Mouse (Mus musculus) T-helper 2 cell (primary cell): ENCODE measurements around the gene Pth1r.

Experiments
- in situ Hi-C: fragments of 300-600 bp; cut with MboI, MseI; formaldehyde crosslinking; loops from one replicate; pipeline ENCODE4 v1.15.1; 2025; ENCODE audit warnings: high pct_unique_total_duplicates

The Pth1r gene

GRCm38 (mm10) chr9:110750404-110751187 lies 3.7 kb upstream of the Pth1r start:
- in situ Hi-C loops: no loop called here

- in situ Hi-C loops: no loop called here
Measured at GRCm38 (mm10) chr9:110748451-110748850, 1.5 kb upstream of the Pth1r start.

- in situ Hi-C loops: no loop called here
Measured at GRCm38 (mm10) chr9:110746238-110746637, 707 bp downstream of the Pth1r start.

- in situ Hi-C loops: no loop called here
Measured at GRCm38 (mm10) chr9:110745752-110746151, 1.2 kb downstream of the Pth1r start.

GRCm38 (mm10) chr9:110743456-110744323 lies 3.3 kb downstream of the Pth1r start:
- in situ Hi-C loops: no loop called here

- in situ Hi-C loops: no loop called here
Measured at GRCm38 (mm10) chr9:110742951-110743455, 3.9 kb downstream of the Pth1r start.

- in situ Hi-C loops: no loop called here
Measured at GRCm38 (mm10) chr9:110742295-110742950, 4.5 kb downstream of the Pth1r start.

GRCm38 (mm10) chr9:110741711-110742294 lies 5.1 kb downstream of the Pth1r start, which contains the start of gene Myl3:
Gene Myl3, plus strand, starts transcription at chr9:110741861.
- in situ Hi-C loops: no loop called here

GRCm38 (mm10) chr9:110739961-110740360 lies 7.0 kb downstream of the Pth1r start:
- in situ Hi-C loops: no loop called here

- in situ Hi-C loops: no loop called here
Measured at GRCm38 (mm10) chr9:110738054-110738453, 8.9 kb downstream of the Pth1r start.

- in situ Hi-C loops: no loop called here
Measured at GRCm38 (mm10) chr9:110736362-110736761, 10.6 kb downstream of the Pth1r start.

GRCm38 (mm10) chr9:110734154-110734553 lies 12.8 kb downstream of the Pth1r start:
- in situ Hi-C loops: no loop called here

GRCm38 (mm10) chr9:110733102-110733501 lies 13.8 kb downstream of the Pth1r start:
- in situ Hi-C loops: no loop called here

GRCm38 (mm10) chr9:110732623-110733022 lies 14.3 kb downstream of the Pth1r start:
- in situ Hi-C loops: no loop called here

GRCm38 (mm10) chr9:110731859-110732258 lies 15.1 kb downstream of the Pth1r start:
- in situ Hi-C loops: no loop called here

GRCm38 (mm10) chr9:110729841-110730240 lies 17.1 kb downstream of the Pth1r start:
- in situ Hi-C loops: no loop called here

- in situ Hi-C loops: no loop called here
Measured at GRCm38 (mm10) chr9:110726867-110727266, 20.1 kb downstream of the Pth1r start.

- in situ Hi-C loops: no loop called here
Measured at GRCm38 (mm10) chr9:110725721-110726135, 21.2 kb downstream of the Pth1r start.

- in situ Hi-C loops: no loop called here
Measured at GRCm38 (mm10) chr9:110722060-110722459, 24.9 kb downstream of the Pth1r start.

- in situ Hi-C loops: no loop called here
Measured at GRCm38 (mm10) chr9:110719977-110720376, 27.0 kb downstream of the Pth1r start.

- in situ Hi-C loops: no loop called here
Measured at GRCm38 (mm10) chr9:110718810-110719209, 28.1 kb downstream of the Pth1r start.
